Mouse (Mus musculus): ENCODE data around the gene Sympk. TPM values are rescaled to one million over a fixed set of nuclear protein-coding genes. Genes with fewer than 3 reads are reported as not detected.

Gene Sympk
- polyA plus RNA-seq, 1 experiment from 2014 or later, result 26.8 TPM

DNA sequence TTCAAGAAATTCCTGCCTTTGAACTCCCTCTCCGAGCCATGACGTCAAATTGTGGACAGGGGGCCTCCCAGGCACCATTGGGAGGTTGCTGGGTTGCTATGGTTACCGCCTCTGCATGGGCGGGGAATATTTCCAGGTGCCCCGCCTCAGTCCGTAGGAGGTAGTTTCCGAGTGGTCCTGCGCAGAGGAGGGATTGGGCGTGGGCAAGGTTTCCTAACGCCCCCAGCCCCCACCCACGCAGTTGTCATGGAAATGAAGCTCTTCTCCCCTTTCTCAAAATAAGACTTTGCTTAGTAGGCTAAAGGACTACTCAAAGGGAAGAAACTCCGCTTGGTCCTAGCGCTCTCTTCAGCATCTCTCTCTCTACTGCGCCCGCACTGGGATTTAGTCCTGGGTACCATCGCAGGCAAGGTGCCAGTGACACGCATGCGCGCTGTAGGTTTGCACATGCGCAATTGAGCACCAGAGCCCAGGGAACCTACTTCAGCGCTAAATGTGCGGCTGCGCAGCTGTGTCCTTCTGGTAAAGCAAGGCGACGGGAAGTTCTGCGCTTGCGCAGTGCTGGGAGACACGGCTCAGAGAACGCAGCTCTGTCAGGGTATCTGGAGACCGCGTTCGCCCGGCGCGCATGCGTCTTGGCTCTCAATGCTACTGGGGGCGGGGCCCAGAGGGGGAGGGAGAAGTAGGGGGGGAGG, 33.4 kb upstream of the Sympk start, which contains the start of gene Mypop:
Mypop (plus strand) TSS at position 645 of the 695 bp plus-strand sequence.
- ATAC-seq (ENCODE audit: insufficient read depth), result peak; percentile 94
- WGBS, result under 1% methylated on average over 37 of the region's 37 CpGs
- H3K9me3 ChIP-seq (ENCODE audit: low read depth, low read length), result no peaks in the 10 kb centered on the region
- no peak within 1 kb of the TSS; the same call in 1 of the 2 replicates for H3K27ac ChIP-seq (ENCODE audit: low read depth)
- H3K27me3 ChIP-seq (ENCODE audit: insufficient read depth, low read length), result peaks cover 19% of the 10 kb centered on the region
- H3K4me1 ChIP-seq (ENCODE audit: insufficient read depth), result no peaks in the 10 kb centered on the region
- peak within 1 kb of the TSS; percentile 52 for H3K4me3 ChIP-seq (ENCODE audit: low read depth, low read length)
- H3K36me3 ChIP-seq (ENCODE audit: insufficient read depth), result no peaks in the 10 kb centered on the region
- H3K4me2 ChIP-seq, result peak within 1 kb of the TSS; percentile 72
- peak within 1 kb of the TSS; percentile 57 for H3K9ac ChIP-seq
- DNase-seq, result peak; percentile 100
- no peak for TF ChIP-seq CTCF (IDR thresholded peaks at IDR 0.05; ENCODE audit: low read depth)

DNA sequence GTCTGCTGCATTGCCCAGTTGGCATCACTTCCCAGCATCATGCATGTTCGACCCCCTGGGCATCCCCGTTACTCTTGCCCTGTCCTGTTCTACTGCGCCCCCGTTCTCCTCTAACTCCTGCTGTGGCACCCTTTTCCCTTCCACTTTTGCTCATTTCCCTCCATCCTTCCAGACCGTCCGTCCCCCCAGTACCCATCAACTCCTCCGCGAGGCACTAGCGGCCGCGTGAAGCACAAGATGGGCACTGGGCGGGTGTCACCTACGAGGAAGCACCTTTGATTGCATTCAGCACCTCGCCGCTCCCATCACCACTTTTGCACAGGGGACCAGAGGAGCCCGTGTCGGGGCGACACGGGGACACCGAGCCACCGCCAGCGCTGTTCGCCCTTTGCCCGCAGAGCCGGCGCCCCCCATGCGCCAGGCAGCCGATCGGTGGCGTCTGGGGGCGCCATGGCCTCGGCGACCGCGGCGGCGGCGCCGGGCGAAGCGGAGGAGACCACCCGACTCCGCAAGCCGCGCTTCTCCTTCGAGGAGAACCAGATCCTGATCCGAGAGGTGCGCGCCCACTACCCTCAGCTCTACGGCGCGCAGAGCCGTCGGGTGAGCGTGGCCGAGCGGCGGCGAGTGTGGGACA, 32.4 kb upstream of the Sympk start:
- ATAC-seq (ENCODE audit: insufficient read depth) (peak; percentile 12; the same call in 1 of the 2 replicates), DNase-seq (peak; percentile 24)
- peaks cover 19% of the 10 kb centered on the region for H3K27me3 ChIP-seq (ENCODE audit: insufficient read depth, low read length)

DNA sequence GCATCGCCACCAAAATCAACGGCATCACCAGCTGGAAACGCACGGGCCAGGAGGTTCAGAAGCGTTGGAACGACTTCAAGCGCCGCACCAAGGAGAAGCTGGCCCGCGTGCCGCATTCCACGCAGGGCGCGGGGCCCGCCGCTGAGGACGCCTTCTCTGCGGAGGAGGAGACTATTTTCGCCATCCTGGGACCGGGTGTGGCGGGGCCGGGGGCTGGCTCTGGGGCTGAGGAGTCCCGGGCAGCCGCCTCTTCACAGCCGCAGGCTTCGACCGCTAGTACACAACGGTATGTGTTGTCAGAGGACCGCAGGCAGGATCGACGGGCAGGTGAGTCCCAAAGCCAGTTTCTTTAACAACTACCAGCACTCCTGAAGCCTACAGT, 31.9 kb upstream of the Sympk start:
- no peaks in the 10 kb centered on the region for H3K4me1 ChIP-seq (ENCODE audit: insufficient read depth)
- TF ChIP-seq CTCF (IDR thresholded peaks at IDR 0.05; ENCODE audit: low read depth), result no peak
- H3K9ac ChIP-seq, result peak overlapping the region; percentile 57
- WGBS, result 2% methylated on average over 31 of the region's 31 CpGs
- DNase-seq (peak; percentile 36), ATAC-seq (ENCODE audit: insufficient read depth) (no peak)
- H3K9me3 ChIP-seq (ENCODE audit: low read depth, low read length), result no peaks in the 10 kb centered on the region
- H3K27ac ChIP-seq (ENCODE audit: low read depth), result no peak overlapping the region
- peaks cover 4% of the 10 kb centered on the region; the same call in 1 of the 2 replicates for H3K36me3 ChIP-seq (ENCODE audit: insufficient read depth)
- peak overlapping the region; percentile 52 for H3K4me3 ChIP-seq (ENCODE audit: low read depth, low read length)
- H3K27me3 ChIP-seq (ENCODE audit: insufficient read depth, low read length), result peaks cover 19% of the 10 kb centered on the region
- H3K4me2 ChIP-seq, result peak overlapping the region; percentile 72

More for the DNA sequence above, 32.4 kb upstream of the Sympk start:
- Histone ChIP-seq H3K9me3 (ENCODE audit: low read depth, low read length) (no peaks in the 10 kb centered on the region), H3K4me1 (ENCODE audit: insufficient read depth) (no peaks in the 10 kb centered on the region), H3K4me3 (ENCODE audit: low read depth, low read length) (peak overlapping the region; percentile 52), H3K9ac (peak overlapping the region; percentile 57), H3K36me3 (ENCODE audit: insufficient read depth) (peaks cover 4% of the 10 kb centered on the region; the same call in 1 of the 2 replicates), H3K4me2 (peak overlapping the region; percentile 72), H3K27ac (ENCODE audit: low read depth) (no peak overlapping the region)
- under 1% methylated on average over 59 of the region's 59 CpGs for WGBS
- no peak for TF ChIP-seq CTCF (IDR thresholded peaks at IDR 0.05; ENCODE audit: low read depth)

DNA sequence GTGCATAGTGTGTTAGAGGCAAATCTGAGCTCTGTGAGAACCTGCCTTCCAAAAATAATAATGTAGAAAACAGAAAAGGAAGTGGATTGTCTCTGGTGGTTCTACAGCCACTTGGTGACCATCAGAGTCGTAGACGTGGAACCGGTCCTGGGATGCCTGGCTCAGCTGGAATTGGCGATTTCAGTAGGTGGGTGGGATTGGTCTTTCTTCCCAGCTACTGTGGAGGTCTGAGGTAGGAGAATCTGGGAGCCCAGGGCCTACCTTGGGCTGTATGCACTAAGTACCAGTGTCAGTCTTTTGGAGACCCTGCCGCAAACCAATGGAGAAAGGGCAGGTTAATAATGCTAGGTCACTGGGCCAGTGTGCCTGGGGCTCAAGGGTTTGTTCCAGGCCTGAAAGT, 31.1 kb upstream of the Sympk start:
- Histone ChIP-seq H3K36me3 (ENCODE audit: insufficient read depth) (peaks cover 4% of the 10 kb centered on the region; the same call in 1 of the 2 replicates), H3K27ac (ENCODE audit: low read depth) (no peak overlapping the region), H3K9ac (no peak overlapping the region; the same call in 1 of the 2 replicates), H3K4me1 (ENCODE audit: insufficient read depth) (no peaks in the 10 kb centered on the region), H3K27me3 (ENCODE audit: insufficient read depth, low read length) (peaks cover 19% of the 10 kb centered on the region), H3K4me2 (peak overlapping the region; percentile 72), H3K4me3 (ENCODE audit: low read depth, low read length) (peak overlapping the region; percentile 52), H3K9me3 (ENCODE audit: low read depth, low read length) (no peaks in the 10 kb centered on the region)
- no peak for DNase-seq
- TF ChIP-seq CTCF (IDR thresholded peaks at IDR 0.05; ENCODE audit: low read depth), result no peak
- WGBS, result 86% methylated on average over 5 of the region's 5 CpGs
- ATAC-seq (ENCODE audit: insufficient read depth), result no peak

DNA sequence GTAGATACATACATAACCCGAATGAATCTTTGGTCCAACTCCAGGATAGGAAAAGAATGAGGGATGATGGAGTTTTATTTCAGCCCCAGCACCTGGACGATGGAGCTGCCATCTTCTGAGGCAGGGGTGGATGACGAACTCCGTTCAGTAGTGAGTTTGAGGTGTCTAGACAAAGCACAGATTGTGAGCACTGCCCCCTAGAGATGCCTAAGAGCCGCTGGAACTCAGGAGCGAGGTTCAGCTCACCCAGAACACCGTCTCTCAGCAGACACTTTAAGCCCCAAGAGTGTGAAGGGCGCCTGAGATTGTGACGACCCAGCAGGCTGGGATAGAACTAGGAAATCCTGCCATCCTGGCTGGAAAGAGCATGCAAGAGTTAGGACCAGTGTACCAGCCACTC, 25.3 kb upstream of the Sympk start:
- peak; percentile 29 for DNase-seq
- H3K9me3 ChIP-seq (ENCODE audit: low read depth, low read length), result no peaks in the 10 kb centered on the region
- no peaks in the 10 kb centered on the region for H3K27me3 ChIP-seq (ENCODE audit: insufficient read depth, low read length)
- H3K9ac ChIP-seq, result no peak overlapping the region
- H3K4me2 ChIP-seq, result no peak overlapping the region
- no peak overlapping the region for H3K4me3 ChIP-seq (ENCODE audit: low read depth, low read length)
- peaks cover 4% of the 10 kb centered on the region; the same call in 1 of the 2 replicates for H3K36me3 ChIP-seq (ENCODE audit: insufficient read depth)
- ATAC-seq (ENCODE audit: insufficient read depth), result no peak
- TF ChIP-seq CTCF (IDR thresholded peaks at IDR 0.05; ENCODE audit: low read depth), result peak; percentile 27
- no peak overlapping the region for H3K27ac ChIP-seq (ENCODE audit: low read depth)
- 35% methylated on average over 9 of the region's 9 CpGs for WGBS
- peaks cover 6% of the 10 kb centered on the region; the same call in 1 of the 2 replicates for H3K4me1 ChIP-seq (ENCODE audit: insufficient read depth)

DNA sequence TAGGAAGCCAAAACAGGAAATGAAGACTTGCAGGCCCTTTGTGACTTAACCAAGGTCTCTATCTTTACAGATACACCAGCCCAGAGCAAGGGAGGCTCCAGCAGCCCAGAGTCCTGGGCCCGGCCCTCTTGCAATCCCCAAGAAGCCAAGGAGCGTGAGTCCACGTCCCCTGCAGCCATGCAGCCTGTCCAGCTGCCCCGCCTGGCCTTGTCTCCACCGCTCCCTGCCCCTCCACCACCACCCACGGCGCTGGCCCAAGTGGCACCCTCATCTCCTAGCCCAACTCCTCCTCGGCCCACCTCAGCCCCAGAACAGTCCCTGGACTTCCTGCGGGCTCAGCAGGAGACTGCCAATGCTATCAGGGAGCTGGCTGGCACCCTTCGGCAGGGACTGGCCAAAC, 23.8 kb upstream of the Sympk start:
- no peaks in the 10 kb centered on the region for H3K9me3 ChIP-seq (ENCODE audit: low read depth, low read length)
- no peak for DNase-seq
- H3K27me3 ChIP-seq (ENCODE audit: insufficient read depth, low read length), result no peaks in the 10 kb centered on the region
- ATAC-seq (ENCODE audit: insufficient read depth), result no peak
- H3K4me1 ChIP-seq (ENCODE audit: insufficient read depth), result peaks cover 10% of the 10 kb centered on the region
- peaks cover 10% of the 10 kb centered on the region for H3K36me3 ChIP-seq (ENCODE audit: insufficient read depth)
- peak overlapping the region; percentile 36 for H3K4me3 ChIP-seq (ENCODE audit: low read depth, low read length)
- H3K9ac ChIP-seq, result peak overlapping the region; percentile 46
- H3K4me2 ChIP-seq, result peak overlapping the region; percentile 61
- no peak for TF ChIP-seq CTCF (IDR thresholded peaks at IDR 0.05; ENCODE audit: low read depth)
- WGBS, result 52% methylated on average over 10 of the region's 10 CpGs
- no peak overlapping the region for H3K27ac ChIP-seq (ENCODE audit: low read depth)
